Mouse (Mus musculus) mouse embryonic stem cell (cell line): Measurements from ENCODE around the gene Fgf14.
"Not testable (repeated sequence)": the region's sequence is repeated elsewhere in the genome, so short reads cannot be mapped to it uniquely, and the experiment has no call there.

ENCODE experiments used
- in situ Hi-C, 2 experiments: fragments of 300-500 bp; cut with MboI; formaldehyde crosslinking; loops; 1 replicate in 1 of 2; 3 replicates in 1 of 2; pipeline ENCODE4 v1.14.3; 2019 to 2020; ENCODE audit warnings: low sequenced_read_pairs in 2 of 2, low pct_unique_long_range_greater_than_20kb in 1 of 2, mixed read lengths in 1 of 2; ENCODE audit not compliant: unreplicated experiment in 1 of 2

The Fgf14 gene

DNA sequence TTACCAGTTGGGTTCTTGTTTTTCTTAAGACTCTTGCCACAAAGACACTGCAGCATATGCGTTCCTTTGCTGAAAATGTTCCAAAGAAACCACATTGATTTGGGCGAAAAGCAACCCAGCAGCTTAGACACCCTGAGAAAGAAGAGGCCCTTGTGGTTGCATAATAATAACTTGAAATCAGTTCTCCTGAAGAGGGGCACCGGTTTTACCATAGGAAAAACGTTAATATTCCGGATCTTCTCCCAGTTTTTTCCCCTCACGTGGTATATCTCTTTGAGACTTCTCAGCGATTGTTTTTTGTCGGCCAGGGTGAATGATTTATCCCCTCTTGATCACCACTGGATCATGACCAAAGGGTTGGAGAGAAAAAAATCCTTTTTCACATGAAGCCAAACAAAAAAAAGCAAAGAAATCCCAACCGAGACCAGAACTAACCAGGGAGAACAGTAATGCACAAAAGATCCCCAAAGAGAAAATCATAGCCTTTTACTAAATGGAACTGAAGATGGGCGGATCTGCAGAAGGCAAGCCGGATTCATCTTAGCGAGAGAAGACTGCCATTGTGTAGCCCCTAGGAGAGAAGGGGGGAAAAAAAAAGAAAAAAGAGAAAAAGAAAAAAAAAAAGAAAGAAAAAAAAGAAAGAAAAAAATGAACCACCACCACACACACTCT is at the start of gene Fgf14:
Gene Fgf14 (minus strand): TSS at position 622 of the 672 bp plus-strand sequence.
- in situ Hi-C loops: no loop called here

DNA sequence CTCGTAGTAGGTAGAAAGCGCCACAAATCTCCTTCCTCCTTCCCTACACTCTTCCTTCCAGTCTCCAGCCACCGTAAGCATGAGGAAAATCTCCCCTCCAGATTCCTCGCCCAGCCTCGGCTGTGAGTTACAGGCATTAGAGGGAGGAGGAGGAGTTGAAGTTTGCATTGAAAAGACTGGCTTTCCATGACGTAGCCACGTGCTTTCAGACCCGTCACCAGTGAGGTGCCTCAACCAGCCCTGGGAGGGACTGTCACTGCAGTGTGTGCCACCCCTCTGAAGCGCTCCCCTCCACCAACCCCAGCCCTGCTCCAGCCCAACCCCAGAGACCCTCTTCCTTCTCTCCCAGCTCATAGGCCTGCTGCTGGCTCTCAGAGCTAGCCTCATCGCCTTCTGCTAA is 452 bp upstream of the Fgf14 start:
- in situ Hi-C loops: no loop called here

DNA sequence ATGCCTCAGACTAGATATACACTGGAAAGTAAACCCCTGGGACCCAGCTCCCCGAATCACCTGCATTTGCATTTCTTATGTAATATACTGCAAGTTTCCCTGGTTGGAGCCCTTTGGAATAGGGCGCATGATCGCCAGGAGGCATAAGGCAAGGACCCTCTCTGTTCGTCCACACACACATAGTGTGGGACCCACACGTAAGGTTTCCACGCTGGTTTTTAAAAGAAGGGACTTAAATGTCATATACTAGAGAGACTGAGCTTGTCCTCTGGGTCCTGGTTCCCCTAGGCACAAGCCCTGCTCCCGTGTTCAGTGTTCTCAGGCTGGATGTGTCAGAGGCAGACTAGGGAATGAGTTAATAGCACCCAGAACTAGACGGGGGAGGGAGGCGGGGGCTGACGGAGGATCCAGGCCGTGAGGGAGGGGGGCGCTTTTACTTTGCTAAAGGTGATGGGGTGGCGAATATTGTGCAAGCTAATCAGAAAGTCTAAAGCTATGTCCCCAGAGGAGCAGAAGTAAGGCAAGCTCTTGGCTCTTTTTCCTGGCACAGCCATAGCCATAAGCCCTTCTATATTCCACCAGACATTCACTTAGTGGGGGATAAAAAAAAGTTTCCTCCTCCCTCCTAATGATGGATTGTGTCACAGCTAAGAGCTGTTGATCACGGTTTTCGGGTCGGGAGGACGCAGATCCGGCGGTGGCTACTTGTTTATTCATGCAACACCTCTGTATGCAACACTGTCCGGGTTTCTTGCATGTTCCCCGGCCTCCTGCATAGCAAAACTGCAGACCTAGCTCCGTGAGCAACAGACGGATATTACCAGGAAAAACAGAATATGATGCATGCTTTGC is 1.0 kb downstream of the Fgf14 start:
- in situ Hi-C loops: no loop called here

DNA sequence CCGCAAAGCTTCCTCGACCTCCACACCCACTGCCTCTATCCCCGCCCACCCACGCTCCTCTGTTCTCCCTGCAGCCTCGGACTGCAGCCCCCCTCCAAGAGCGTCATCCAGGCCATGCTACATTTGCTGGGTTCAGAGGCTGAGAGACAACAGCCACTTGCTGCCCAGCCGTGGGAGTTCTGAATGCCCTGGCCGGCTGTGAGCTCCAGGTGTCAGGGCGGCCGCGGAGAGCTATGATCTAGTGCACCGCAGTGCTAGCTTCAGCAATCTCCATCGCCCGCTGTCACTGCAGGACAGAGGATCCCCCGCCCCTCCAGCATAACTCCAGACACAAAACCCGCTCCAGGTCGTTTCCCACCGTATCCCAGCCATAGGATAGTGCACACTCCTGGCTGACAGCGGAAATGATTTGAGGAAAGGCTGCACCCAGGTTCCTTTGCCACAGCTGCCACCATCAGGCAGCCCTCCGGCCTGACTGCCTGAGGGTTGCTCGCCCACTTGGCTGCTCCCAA is 1.7 kb downstream of the Fgf14 start:
- in situ Hi-C loops: no loop called here

DNA sequence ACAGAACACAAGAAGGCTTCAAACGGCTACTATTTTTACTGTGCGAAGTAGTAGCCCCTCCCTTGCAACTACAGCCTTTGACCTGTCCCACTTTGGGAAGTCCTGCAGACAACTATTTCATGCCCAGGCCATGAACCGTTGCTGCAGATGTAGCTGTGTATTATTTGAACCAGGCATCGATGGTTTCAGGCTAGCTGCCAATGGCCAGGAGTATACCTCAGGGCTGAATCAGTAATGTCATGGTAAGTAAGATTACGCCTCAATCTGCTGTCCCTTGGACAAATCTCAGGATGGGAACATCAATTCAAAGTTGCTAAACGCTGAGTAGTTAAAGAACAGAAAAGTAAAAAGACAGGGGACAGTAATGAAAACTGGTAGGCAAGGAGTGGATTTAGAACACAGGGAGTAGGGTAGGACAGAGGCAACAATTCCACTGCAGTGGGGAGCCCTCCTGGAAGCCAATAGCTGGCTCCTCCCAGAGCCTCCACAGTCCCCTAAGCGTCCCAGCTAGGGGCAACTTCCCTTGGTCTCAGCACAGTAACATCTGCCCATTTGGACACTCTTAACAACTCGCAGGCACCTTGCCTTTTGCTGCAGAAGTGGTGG is 2.3 kb downstream of the Fgf14 start:
- in situ Hi-C loops: no loop called here

DNA sequence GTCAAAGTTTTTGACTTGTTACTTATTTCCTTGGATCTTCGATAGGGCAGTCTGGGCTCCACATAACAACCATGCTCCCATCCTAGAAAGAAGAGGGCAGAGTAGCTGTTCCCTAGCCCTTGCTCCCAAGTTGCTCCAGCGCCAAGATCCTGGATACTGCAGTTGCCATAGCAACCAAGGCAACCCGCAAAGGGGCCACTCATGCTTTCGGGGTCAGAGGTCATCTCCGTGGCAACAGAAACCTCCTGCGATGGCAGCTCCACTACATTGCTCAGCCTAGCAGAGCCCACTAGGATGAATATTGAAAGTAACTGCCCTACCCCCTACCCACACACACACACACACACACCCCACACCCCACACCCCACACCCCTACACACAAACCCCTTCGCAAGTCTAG is 7.2 kb downstream of the Fgf14 start:
- in situ Hi-C loops: no loop called here

DNA sequence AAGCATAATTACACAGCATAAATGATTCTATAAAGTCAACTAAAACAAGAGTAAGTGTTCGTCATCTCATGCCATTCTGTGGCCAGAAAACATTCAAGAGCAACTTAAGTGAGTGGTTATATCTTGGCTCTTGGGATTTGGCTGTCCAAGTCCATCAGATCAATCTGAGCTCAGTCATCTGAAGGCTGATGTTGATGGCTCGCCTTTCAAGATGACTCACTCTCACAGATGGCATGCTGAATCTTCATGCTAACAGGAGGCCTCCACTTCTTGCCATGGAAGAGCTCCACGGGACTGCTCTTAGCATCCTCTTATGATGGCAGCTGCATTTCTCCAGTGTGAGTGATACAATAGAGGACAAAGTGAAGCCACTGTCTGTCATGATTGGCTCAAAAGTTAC is 34.1 kb downstream of the Fgf14 start:
- in situ Hi-C loops: no loop called here

DNA sequence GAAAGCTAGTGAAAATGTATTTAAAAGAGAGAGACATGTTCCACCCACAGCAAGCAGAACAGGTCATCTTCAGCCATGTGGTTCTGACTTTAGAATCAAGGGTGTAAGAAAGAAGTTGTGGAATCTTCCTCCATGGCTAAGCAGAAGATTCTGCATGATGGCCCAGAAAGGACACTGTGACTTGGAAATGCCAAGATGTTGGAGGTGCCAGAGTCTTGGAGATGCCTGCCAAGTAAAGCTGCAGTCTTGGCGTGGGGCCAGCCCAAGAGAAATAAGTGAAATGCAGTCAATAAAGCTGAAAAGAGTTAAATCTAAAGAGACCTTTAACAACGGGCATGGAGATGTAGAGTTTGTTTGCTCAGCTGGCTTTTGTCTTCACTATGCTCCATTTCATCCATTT is 42.0 kb downstream of the Fgf14 start:
- in situ Hi-C loops: no loop called here

DNA sequence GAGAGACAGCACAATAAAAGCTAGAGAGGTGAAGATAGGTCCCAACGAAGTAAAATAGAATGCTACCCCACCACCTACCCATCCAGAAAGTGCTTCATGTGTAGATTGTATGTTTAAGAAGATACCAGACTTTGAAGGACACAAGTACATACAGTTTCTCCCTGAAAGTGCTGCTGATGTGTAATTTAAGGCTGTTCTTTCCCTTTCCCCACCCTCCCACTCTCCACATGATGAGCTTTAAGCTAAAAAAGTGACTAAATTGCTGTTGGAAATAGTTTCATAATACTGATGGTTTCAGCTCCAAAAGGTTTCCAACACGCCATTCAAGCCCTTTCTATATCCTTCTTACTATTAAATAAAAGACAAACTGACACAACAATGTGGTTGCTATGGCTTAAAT is 63.5 kb downstream of the Fgf14 start:
- in situ Hi-C loops: no loop called here

DNA sequence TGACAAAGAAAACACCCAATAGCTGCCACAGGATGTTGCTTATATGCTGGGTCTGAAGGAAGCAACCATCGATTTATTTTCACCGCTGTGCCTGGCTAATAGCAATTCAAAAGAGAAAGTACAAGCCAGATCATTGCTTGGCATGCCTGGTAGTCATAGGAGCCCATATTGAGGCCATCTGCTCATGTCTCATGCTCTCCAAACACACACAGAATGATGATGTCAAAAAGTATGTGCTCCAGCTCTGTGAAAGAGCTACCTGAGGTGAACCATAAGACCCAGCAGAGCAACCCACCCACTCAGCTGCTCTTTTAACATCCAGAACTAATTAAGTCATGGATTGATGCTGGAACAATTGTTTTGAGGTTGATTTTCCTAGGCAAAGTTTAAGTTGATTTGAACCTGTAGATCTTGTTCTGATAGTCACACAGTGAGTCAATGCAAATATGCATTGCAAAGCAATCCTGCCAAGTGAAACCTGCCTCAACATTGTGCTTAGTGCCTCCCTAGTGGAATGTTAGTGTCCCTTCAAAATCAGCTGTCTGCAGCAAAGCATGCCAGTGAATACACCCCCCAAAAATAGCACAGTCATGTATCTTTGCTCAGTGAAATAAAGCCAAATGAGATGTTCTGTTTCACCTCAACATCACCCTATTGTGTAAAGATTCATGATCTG is 70.8 kb downstream of the Fgf14 start:
- in situ Hi-C loops: no loop called here

DNA sequence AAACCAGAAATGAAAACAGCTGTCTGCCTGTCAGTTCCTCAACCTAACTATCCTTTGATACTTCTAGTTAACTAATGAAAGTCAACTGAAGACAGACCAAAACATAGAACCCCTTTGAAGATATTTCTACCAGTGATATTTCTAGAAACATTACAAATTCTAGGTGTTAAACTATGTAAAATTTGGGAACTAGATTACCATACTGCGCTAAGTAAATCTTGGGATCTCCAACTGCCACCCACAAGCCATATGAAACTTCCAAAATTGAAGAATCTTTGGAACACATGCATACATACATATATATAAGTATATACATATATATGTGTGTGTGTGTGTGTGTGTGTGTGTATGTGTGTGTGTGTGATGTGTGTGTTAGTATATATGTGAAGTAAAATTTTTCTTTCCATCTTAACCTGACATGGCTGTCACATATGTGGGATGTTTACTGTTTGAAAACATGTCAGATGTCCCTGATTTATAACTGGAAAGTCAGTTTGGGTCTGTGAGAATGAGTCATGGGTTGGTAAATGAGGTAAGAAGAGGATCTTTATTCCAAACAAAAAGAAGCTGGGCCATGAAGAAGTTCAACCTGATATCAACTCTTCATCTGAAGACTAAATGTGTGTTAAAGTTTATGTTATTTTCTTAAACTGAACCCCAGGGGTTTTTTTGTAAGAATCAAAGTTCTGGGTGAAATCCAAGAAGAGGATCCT is 71.7 kb downstream of the Fgf14 start:
- in situ Hi-C loops: no loop called here

DNA sequence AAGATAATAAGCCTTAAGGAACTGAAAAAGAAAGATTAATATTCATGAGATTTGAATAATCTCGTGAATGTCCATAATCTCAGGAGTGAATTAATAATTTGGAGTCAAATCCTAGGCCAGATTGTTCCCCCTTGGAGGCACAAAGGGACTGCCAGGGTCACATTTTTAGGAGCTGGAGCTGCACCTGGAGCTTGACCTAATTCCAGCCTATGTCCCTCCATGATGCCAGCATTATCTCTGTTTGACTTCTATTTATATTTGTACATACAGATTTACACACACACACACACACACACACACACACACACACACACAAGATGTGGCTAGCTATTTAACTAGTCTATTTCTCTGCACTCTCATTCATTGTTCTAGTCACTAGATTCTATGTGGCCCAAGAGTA is 100.4 kb downstream of the Fgf14 start:
- in situ Hi-C loops: no loop called here

DNA sequence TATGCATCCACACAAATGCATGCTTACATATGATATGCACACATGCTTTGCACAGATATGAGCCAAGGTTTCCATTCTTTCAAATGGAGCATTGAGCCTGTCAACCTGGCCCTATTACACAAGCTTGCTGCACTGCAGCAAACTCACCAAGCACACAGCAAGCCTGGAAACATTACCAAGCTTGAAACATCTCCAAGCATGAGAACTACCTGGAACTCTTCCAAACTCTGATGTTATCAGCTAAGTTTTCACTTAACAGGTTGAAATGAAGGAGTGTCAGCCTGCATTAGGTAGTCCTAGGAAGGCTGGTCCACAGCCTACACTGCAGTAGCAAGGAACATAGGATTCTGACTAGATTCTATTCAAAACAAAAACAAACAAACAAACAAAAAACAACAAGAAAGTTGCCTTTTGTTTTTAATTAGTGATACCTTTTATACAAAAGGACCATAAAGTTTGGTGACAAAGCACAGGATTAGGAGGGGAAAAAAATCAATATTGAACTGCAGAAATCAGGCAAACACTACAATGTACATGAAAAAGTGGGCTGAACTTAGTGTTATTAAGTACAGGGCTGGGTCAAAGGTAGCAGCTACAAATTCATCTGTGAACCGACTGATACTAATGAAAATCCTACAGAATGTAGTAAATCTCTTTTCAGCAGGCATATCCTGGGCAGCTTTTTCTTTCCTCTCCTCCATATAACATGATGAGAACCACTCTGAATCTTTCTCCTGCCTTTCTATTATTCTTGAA is 101.6 kb downstream of the Fgf14 start:
- in situ Hi-C loops: no loop called here

DNA sequence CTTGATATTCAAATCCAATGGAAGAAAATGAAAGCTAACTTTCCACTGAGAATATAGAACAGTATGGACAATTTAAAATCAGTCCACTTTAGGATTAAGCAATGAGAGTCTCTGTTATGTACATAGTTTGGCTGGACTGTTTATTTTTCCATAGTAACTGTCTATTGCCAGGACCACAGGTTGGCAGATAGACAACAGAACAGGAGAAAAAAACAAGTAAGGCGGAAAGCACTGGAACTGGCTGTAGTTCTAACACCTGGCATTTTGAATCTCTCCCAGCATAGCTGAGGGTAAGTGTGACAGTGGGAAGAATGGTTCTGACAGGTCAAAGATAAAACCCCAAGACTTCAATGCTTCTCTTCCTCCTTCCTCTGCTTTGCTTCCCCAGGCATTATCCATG is 110.5 kb downstream of the Fgf14 start:
- in situ Hi-C loops: no loop called here

DNA sequence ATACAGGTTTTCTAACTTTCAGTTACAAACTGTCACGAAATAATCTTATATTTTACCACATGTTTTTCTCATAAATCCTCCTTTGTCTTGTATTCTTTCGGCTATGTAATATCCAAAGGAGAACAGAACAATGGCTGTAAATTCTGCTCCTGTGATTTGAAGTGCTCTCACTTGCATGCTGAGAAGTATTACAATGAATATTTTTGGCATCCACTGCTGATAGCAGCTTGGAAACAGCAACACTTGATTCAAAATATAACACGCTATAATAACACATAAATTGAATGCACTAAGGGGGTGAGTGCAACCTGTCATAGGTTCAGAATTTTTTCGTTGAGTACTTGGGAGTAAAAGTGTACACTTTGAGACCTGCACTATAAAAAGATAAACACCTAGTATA is 115.4 kb downstream of the Fgf14 start:
- in situ Hi-C loops: no loop called here

DNA sequence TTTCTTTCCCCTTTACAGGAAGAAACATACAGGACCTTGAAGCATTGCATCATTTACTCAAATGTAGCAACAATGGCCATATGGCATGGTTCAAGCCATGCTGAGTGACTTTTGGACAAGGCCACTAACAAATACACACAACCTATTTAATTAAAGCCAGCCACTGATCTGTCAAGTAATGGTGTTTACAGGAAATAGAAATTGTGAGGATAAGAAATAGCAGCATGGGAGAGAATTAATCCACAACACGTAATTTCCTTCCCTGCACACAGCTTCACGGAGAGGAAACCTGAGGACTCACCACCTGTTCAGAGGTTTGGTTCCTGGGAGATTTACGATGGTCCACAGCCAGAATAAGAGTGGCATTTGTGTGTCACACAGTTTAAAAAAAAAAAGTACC is 140.8 kb downstream of the Fgf14 start:
- in situ Hi-C loops: no loop called here

DNA sequence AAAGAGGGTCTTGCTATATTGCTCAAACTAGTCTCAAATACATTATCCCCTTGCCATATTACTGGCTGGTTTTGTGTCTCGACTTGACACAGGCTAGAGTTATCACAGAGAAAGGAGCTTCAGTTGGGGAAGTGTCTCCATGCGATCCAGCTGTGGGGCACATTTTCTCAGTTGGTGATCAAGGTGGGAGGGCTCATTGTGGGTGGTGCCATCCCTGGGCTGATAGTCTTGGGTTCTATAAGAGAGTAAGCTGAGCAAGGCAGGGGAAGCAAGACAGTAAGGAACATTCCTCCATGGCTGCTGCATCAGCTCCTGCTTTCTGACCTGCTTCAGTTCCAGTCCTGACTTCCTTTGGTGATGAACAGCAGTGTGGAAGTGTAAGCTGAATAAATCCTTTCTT is 141.6 kb downstream of the Fgf14 start:
- in situ Hi-C loops: not testable (repeated sequence)

DNA sequence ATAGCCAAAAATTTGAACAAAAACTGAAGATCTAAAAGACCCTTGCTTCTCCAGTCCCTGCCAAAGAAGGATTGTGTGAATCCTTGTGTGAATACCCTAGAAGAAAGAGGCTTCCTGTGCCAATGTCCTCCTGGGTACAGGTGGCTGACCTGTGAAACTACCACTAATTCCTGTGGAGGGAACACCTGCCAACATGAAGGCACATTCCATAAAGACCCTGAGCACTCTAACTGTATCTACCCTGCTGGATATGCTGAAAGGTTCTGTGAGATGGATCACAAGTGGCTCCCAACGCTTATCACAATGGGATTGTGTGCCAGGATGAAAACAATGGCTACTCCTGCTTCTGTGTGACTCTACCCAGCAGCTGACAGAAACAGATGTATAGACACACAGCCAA is 144.9 kb downstream of the Fgf14 start:
- in situ Hi-C loops: no loop called here
